Comparison of ENCODE assay signal across 25 mouse cellular contexts in the genomic region with DNA sequence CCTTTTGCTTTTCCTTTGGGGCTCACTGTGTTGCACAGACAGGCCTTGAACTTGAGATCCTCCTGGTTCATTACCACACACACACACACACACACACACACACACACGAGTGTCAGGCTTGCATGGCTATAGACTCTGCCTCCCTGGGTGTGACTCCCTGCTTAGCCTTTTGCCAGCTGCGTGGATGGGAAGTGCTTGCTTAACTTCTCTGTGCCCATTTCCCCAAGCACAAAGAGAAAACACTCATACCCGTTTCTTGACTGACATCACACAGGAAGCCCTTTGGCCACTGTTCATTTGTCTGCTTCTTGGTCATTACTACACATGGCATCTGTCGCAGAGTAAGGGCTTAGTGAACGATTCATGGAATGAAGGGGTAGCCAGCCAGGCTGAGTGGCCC. TPM values are rescaled to one million over a fixed set of nuclear protein-coding genes. Genes with fewer than 3 reads are reported as not detected.
DNase-seq lines count a peak whose midpoint lies in the region; TF ChIP-seq lines count a peak whose summit lies in the region.
"Had no signal": no experiment of that assay in that cellular context is flagged by ENCODE, and none has a peak within 500 bp of the region (broad histone marks: within the 10 kb centered on the region; RNA-seq: fewer than 3 reads in every experiment).

No protein-coding gene starts in this region.

- H3K36me3 ChIP-seq in megakaryocyte, embryonic 14.5 days (replicated peaks; ENCODE audit: low read length) = peaks cover 37% of the 10 kb centered on the region
- H3K36me3 ChIP-seq: embryonic facial prominence, embryonic 12.5 days; embryonic facial prominence, embryonic 15.5 days; forebrain, embryonic 12.5 days; forebrain, embryonic 15.5 days; hindbrain, embryonic 10.5 days; hindbrain, embryonic 13.5 days had no signal

- H3K9me3 ChIP-seq in megakaryocyte, embryonic 14.5 days = no peaks in the 10 kb centered on the region
- H3K9me3 ChIP-seq: embryonic facial prominence, embryonic 12.5 days; embryonic facial prominence, embryonic 15.5 days; forebrain, embryonic 12.5 days; forebrain, embryonic 15.5 days; hindbrain, embryonic 10.5 days; hindbrain, embryonic 13.5 days had no signal

- WGBS in bone marrow, adult 2 months = 30% methylated on average over 5 of the region's 5 CpGs

- H3K27ac ChIP-seq in bone marrow, adult 2 months (ENCODE audit: control insufficient read depth, insufficient read depth, low read depth, low read length, poor library complexity) = peak overlapping the region; percentile 33; the same call in 1 of the 2 replicates
- H3K27ac ChIP-seq: embryonic facial prominence, embryonic 12.5 days; embryonic facial prominence, embryonic 15.5 days; forebrain, embryonic 12.5 days; forebrain, embryonic 15.5 days; hindbrain, embryonic 10.5 days; hindbrain, embryonic 13.5 days had no signal

- H3K4me1 ChIP-seq in bone marrow, adult 2 months (ENCODE audit: control insufficient read depth, insufficient read depth, low read length) = peaks cover 6% of the 10 kb centered on the region; the same call in 1 of the 2 replicates
- H3K4me1 ChIP-seq in megakaryocyte, embryonic 14.5 days = peaks cover 59% of the 10 kb centered on the region

- peaks cover 53% of the 10 kb centered on the region for H3K27me3 ChIP-seq in megakaryocyte, embryonic 14.5 days (replicated peaks)

- no peak for TF ChIP-seq POLR2A in bone marrow, adult 2 months (IDR thresholded peaks at IDR 0.05; ENCODE audit: borderline replicate concordance, control insufficient read depth, low read depth, low read length)

- TF ChIP-seq CTCF in bone marrow, adult 2 months (IDR thresholded peaks at IDR 0.05; ENCODE audit: control insufficient read depth, insufficient read depth, low read length) = no peak

- DNase-seq in 416B (ENCODE audit: low read depth) = peak; percentile 50
- DNase-seq in retina, postnatal 1 day = no peak
- DNase-seq in testis, postnatal 14 days (ENCODE audit: low spot score) = no peak
- no peak for DNase-seq in testis, postnatal 10 days (ENCODE audit: low spot score)
- DNase-seq: adrenal gland, adult 8-10 months; adrenal gland, postnatal 25 days; cerebellum, adult 18-20 months; cerebellum, adult 9-10 months; cerebellum, postnatal 25 days; gastrocnemius, postnatal 25 days; heart, postnatal 36 days had no signal

- H3K4me3 ChIP-seq in bone marrow, adult 2 months (replicated peaks; ENCODE audit: control insufficient read depth, low read depth, low read length) = no peak overlapping the region
- peak overlapping the region; percentile 24 for H3K4me3 ChIP-seq in megakaryocyte, embryonic 14.5 days (replicated peaks)
- H3K4me3 ChIP-seq: embryonic facial prominence, embryonic 12.5 days; embryonic facial prominence, embryonic 15.5 days; erythroblast, embryonic 14.5 days; forebrain, embryonic 12.5 days; forebrain, embryonic 15.5 days; hindbrain, embryonic 10.5 days; hindbrain, embryonic 13.5 days had no signal

RNA-seq across cellular contexts. Expression of a gene that starts 4.5 kb away (rescaled TPM):
- polyA plus RNA-seq in bone marrow, adult 2 months (2011; ENCODE audit: insufficient read depth, insufficient read length, low replicate concordance, missing spikeins) = 0.49 TPM in 1 of 2 replicates, not detected in the other
- not detected in 2 replicates for polyA plus RNA-seq in megakaryocyte, embryonic 14.5 days (2012; ENCODE audit: insufficient read depth, low replicate concordance)
- polyA plus RNA-seq: activated CD4-positive, CD25-positive, alpha-beta regulatory T cell, adult 4 months; erythroblast, embryonic 14.5 days; heart, postnatal 0 days had no signal

RNA-seq across cellular contexts. Expression of a gene that starts 8.1 kb away (rescaled TPM):
- polyA plus RNA-seq in bone marrow, adult 2 months (2011; ENCODE audit: insufficient read depth, insufficient read length, low replicate concordance, missing spikeins) = 5.5 and 6.5 TPM in 2 replicates
- polyA plus RNA-seq in megakaryocyte, embryonic 14.5 days (2012; ENCODE audit: insufficient read depth, low replicate concordance) = 6.3 and 11.2 TPM in 2 replicates

RNA-seq across cellular contexts. Expression of a gene that starts 47.3 kb away (rescaled TPM):
- 4.7 and 5.9 TPM in 2 replicates for polyA plus RNA-seq in bone marrow, adult 2 months (2011; ENCODE audit: insufficient read depth, insufficient read length, low replicate concordance, missing spikeins)
- polyA plus RNA-seq in megakaryocyte, embryonic 14.5 days (2012; ENCODE audit: insufficient read depth, low replicate concordance) = 25.3 and 39.1 TPM in 2 replicates

RNA-seq across cellular contexts. Expression of a gene that starts 59.5 kb away (rescaled TPM):
- polyA plus RNA-seq in bone marrow, adult 2 months (2011; ENCODE audit: insufficient read depth, insufficient read length, low replicate concordance, missing spikeins) = not detected in 2 replicates
- polyA plus RNA-seq in megakaryocyte, embryonic 14.5 days (2012; ENCODE audit: insufficient read depth, low replicate concordance) = not detected in 2 replicates
- polyA plus RNA-seq: activated CD4-positive, CD25-positive, alpha-beta regulatory T cell, adult 4 months; erythroblast, embryonic 14.5 days; forebrain, embryonic 15.5 days; heart, embryonic 11.5 days; heart, embryonic 14.5 days; heart, postnatal 0 days; hindbrain, embryonic 10.5 days; hindbrain, embryonic 13.5 days; hindbrain, embryonic 16.5 days had no signal
